ENCODE assay signal across 22 mouse cellular contexts in the genomic region with DNA sequence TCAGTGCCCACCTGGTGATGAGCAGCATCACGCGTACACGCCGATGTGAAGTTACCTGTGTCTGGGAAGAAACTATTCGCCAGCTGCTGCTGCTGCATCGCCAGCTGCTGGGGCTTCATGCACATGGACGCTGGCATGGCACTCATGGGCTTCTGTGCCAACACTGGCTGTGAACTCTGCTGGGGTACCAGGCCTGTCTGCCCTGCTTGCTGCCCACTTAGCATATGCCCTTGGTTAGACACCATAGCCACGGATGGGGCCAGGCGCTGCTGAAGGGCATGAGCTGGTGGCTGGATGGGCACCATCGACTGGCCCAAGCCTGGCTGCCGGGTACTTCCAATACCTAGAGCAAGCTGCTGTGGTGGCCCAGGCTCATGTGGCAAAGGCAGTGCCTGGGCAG. TPM values are rescaled to one million over a fixed set of nuclear protein-coding genes. Genes with fewer than 3 reads are reported as not detected.
"Had no signal": no experiment of that assay in that cellular context is flagged by ENCODE, and none has a peak within 500 bp of the region (broad histone marks: within the 10 kb centered on the region; RNA-seq: fewer than 3 reads in every experiment).

No protein-coding gene starts in this region.

- ATAC-seq: liver, postnatal 0 days; lung, postnatal 0 days; midbrain, embryonic 15.5 days had no signal

- H3K9me3 ChIP-seq: limb, embryonic 15.5 days; midbrain, embryonic 12.5 days; midbrain, embryonic 15.5 days; neural tube, embryonic 13.5 days; stomach, embryonic 15.5 days had no signal

- H3K27ac ChIP-seq: kidney, postnatal 0 days; layer of hippocampus, adult 2 months; limb, embryonic 15.5 days; liver, embryonic 14.5 days; macrophage; midbrain, embryonic 12.5 days; midbrain, embryonic 15.5 days; neural tube, embryonic 13.5 days; stomach, embryonic 15.5 days had no signal

- H3K27me3 ChIP-seq: limb, embryonic 15.5 days; midbrain, embryonic 12.5 days; midbrain, embryonic 15.5 days; neural tube, embryonic 13.5 days; stomach, embryonic 15.5 days had no signal

- H3K4me2 ChIP-seq: limb, embryonic 15.5 days; liver, embryonic 11.5 days; lung, embryonic 14.5 days; midbrain, embryonic 12.5 days; midbrain, embryonic 15.5 days; neural tube, embryonic 13.5 days; stomach, embryonic 15.5 days had no signal

- H3K4me1 ChIP-seq: limb, embryonic 15.5 days; midbrain, embryonic 12.5 days; midbrain, embryonic 15.5 days; neural tube, embryonic 13.5 days; stomach, embryonic 15.5 days had no signal

- H3K9ac ChIP-seq: limb, embryonic 15.5 days; liver, embryonic 14.5 days; liver, postnatal 0 days; lung, embryonic 14.5 days; midbrain, embryonic 12.5 days; midbrain, embryonic 15.5 days; neural tube, embryonic 13.5 days; stomach, embryonic 15.5 days had no signal

- DNase-seq: kidney, adult 2 months; kidney, postnatal 25 days; layer of hippocampus, adult 9-11 months; liver, postnatal 0 days; lung, embryonic 14.5 days; retina, postnatal 1 day; right cerebral cortex, postnatal 25 days; thymus, adult 2 months; thymus, postnatal 25 days had no signal

- H3K4me3 ChIP-seq: layer of hippocampus, adult 2 months; limb, embryonic 15.5 days; midbrain, embryonic 12.5 days; midbrain, embryonic 15.5 days; neural tube, embryonic 13.5 days; stomach, embryonic 15.5 days had no signal

RNA-seq across cellular contexts. Expression of a gene that starts 39.9 kb away (rescaled TPM):
- polyA plus RNA-seq: limb, embryonic 11.5 days; liver, postnatal 0 days; macrophage; stomach, embryonic 15.5 days had no signal

RNA-seq across cellular contexts. Expression of a gene that starts 49.2 kb away (rescaled TPM):
- total RNA-seq: megakaryocyte, adult 5-6 weeks had no signal
- polyA plus RNA-seq: liver, postnatal 0 days; macrophage had no signal
